In genomic region chr9:13300891-13301782, GRCm38 (mm10) we compare ENCODE assay signal across 9 mouse cellular contexts. TPM values are rescaled to one million over a fixed set of nuclear protein-coding genes. Genes with fewer than 3 reads are reported as not detected.
DNase-seq lines count a peak whose midpoint lies in the region; ATAC-seq lines count a peak whose summit lies in the region.
"Had no signal": no experiment of that assay in that cellular context is flagged by ENCODE, and none has a peak within 500 bp of the region (broad histone marks: within the 10 kb centered on the region; RNA-seq: fewer than 3 reads in every experiment).

No protein-coding gene starts in this region.

- H3K4me3 ChIP-seq in kidney, embryonic 14.5 days (ENCODE audit: low read length), result no peak overlapping the region
- H3K4me3 ChIP-seq in brown adipose tissue, adult 24 weeks (ENCODE audit: insufficient read depth, low read depth, low read length), result peak overlapping the region; percentile 98
- peak overlapping the region; percentile 66 for H3K4me3 ChIP-seq in hindbrain, embryonic 13.5 days

- H3K4me2 ChIP-seq in kidney, embryonic 14.5 days (replicated peaks; ENCODE audit: low read depth, low read length), result peak overlapping the region; percentile 99
- H3K4me2 ChIP-seq in hindbrain, embryonic 13.5 days, result peak overlapping the region; percentile 94

- ATAC-seq in kidney, embryonic 14.5 days (ENCODE audit: low FRiP score, low TSS enrichment), result no peak
- no peak for ATAC-seq in hindbrain, embryonic 13.5 days (ENCODE audit: low FRiP score)

- no peaks in the 10 kb centered on the region for H3K36me3 ChIP-seq in kidney, embryonic 14.5 days (ENCODE audit: control insufficient read depth, insufficient read depth, low read length)
- no peaks in the 10 kb centered on the region for H3K36me3 ChIP-seq in hindbrain, embryonic 13.5 days

- H3K9me3 ChIP-seq in kidney, embryonic 14.5 days (ENCODE audit: control insufficient read depth, low read length), result no peaks in the 10 kb centered on the region
- no peaks in the 10 kb centered on the region for H3K9me3 ChIP-seq in hindbrain, embryonic 13.5 days

- no peak overlapping the region for H3K27ac ChIP-seq in kidney, embryonic 14.5 days (ENCODE audit: low read depth, low read length)
- peak overlapping the region; percentile 73; the same call in 1 of the 2 replicates for H3K27ac ChIP-seq in brown adipose tissue, adult 24 weeks (replicated peaks; ENCODE audit: low read depth, low read length)
- H3K27ac ChIP-seq in hindbrain, embryonic 13.5 days, result peak overlapping the region; percentile 30; the same call in 1 of the 2 replicates

- WGBS in kidney, embryonic 14.5 days, result 72% methylated on average over 9 of the region's 9 CpGs
- WGBS in hindbrain, embryonic 13.5 days, result 51% methylated on average over 9 of the region's 9 CpGs

- 0 out of 2 replicates have a peak overlapping the region, but pooled peaks have one; percentile 18 for H3K9ac ChIP-seq in kidney, embryonic 14.5 days (ENCODE audit: low read depth, low read length)
- no peak overlapping the region for H3K9ac ChIP-seq in hindbrain, embryonic 13.5 days

- DNase-seq in kidney, adult 11 months, result no peak
- DNase-seq in natural killer cell, adult 2 months (ENCODE audit: low spot score in 2 of 2), result peak; percentile 21 to 45
- DNase-seq in thymus, postnatal 25 days, result no peak
- DNase-seq in left cerebral cortex, adult 9 months (ENCODE audit: low spot score in 2 of 2), result no peak
- DNase-seq in layer of hippocampus, adult 9-11 months, result no peak
- DNase-seq: right cerebral cortex, postnatal 25 days had no signal

- no peaks in the 10 kb centered on the region for H3K27me3 ChIP-seq in kidney, embryonic 14.5 days (ENCODE audit: control insufficient read depth, insufficient read depth, low read length)
- no peaks in the 10 kb centered on the region for H3K27me3 ChIP-seq in hindbrain, embryonic 13.5 days

- H3K4me1 ChIP-seq in kidney, embryonic 14.5 days (ENCODE audit: control insufficient read depth, insufficient read depth, low read length), result peaks cover 45% of the 10 kb centered on the region
- H3K4me1 ChIP-seq in brown adipose tissue, adult 24 weeks (ENCODE audit: control insufficient read depth, insufficient read depth, insufficient read length, low read length), result peaks cover 23% of the 10 kb centered on the region
- H3K4me1 ChIP-seq in hindbrain, embryonic 13.5 days (replicated peaks), result peaks cover 76% of the 10 kb centered on the region

RNA-seq across cellular contexts. Expression of gene Maml2, which starts 3.4 kb away (rescaled TPM):
- polyA plus RNA-seq in kidney, embryonic 14.5 days (2014; fragmentation: Nextera tagmentation; extraction: Ambion mirVana), result 6.3 and 10.7 TPM in 2 replicates
- 1.6 and 2.5 TPM in 2 replicates for polyA plus RNA-seq in brown adipose tissue, adult 24 weeks (2012; ENCODE audit: insufficient read depth, insufficient read length, missing spikeins)
- 11.3 and 11.4 TPM in 2 replicates for polyA plus RNA-seq in hindbrain, embryonic 13.5 days (2015; fragmentation: Nextera tagmentation; extraction: Ambion mirVana)

RNA-seq across cellular contexts. Expression of gene Ccdc82, which starts 54.4 kb away (rescaled TPM):
- polyA plus RNA-seq in kidney, embryonic 14.5 days (2014; fragmentation: Nextera tagmentation; extraction: Ambion mirVana), result 8.3 and 10.8 TPM in 2 replicates
- polyA plus RNA-seq in brown adipose tissue, adult 24 weeks (2012; ENCODE audit: insufficient read depth, insufficient read length, missing spikeins), result 5.5 and 7.6 TPM in 2 replicates
- polyA plus RNA-seq in hindbrain, embryonic 13.5 days (2015; fragmentation: Nextera tagmentation; extraction: Ambion mirVana), result 13.5 and 13.7 TPM in 2 replicates

RNA-seq across cellular contexts. Expression of gene Jrkl, which starts 55.5 kb away (rescaled TPM):
- polyA plus RNA-seq in kidney, embryonic 14.5 days (2014; fragmentation: Nextera tagmentation; extraction: Ambion mirVana), result 7.1 and 9.6 TPM in 2 replicates
- 4.4 and 5.8 TPM in 2 replicates for polyA plus RNA-seq in brown adipose tissue, adult 24 weeks (2012; ENCODE audit: insufficient read depth, insufficient read length, missing spikeins)
- 12.7 and 12.8 TPM in 2 replicates for polyA plus RNA-seq in hindbrain, embryonic 13.5 days (2015; fragmentation: Nextera tagmentation; extraction: Ambion mirVana)

Comparison
In these comparisons a context has a peak if more than half of its experiments do, and no peak if none do; other contexts are left out.
1. DNase-seq: peak in natural killer cell, adult 2 months (2 of 2); none in kidney, adult 11 months (single experiment), thymus, postnatal 25 days (single experiment), left cerebral cortex, adult 9 months (0 of 2) and layer of hippocampus, adult 9-11 months (single experiment).